Mouse (Mus musculus): ENCODE results near the gene Hacl1.

DNA sequence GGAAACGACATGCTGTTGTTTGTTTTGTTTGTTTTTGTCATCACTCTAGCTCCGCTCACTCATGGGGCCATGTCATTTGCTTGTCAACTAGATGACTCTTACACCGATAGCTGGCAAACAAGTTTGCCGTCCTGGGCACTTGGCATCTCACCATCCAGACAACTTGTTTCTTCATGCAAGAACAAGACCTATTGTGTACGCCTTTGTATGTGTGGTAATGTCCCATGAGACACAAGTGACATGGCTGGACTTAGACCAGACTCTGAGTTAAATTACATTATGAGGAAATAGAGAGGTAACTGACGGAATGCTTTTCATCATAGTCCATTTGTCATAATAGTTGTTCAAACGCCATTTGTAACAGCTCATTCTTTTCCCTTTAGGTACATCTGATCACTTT lies 4.8 kb upstream of the Hacl1 start:
- TF ChIP-seq CTCF (IDR thresholded peaks at IDR 0.05; ENCODE audit: low read depth) (no peak), EP300 (IDR thresholded peaks at IDR 0.05; ENCODE audit: low read depth) (no peak)
